Mouse (Mus musculus): ENCODE measurements around the gene Hyal2.

Hyal2 gene

GRCm38 (mm10) chr9:107567702-107568319 is at the start of gene Hyal2:
Gene Hyal2 (plus strand): TSS chr9:107567945.
- WGBS: 42% methylated on average over 18 of the region's 18 CpGs

DNA sequence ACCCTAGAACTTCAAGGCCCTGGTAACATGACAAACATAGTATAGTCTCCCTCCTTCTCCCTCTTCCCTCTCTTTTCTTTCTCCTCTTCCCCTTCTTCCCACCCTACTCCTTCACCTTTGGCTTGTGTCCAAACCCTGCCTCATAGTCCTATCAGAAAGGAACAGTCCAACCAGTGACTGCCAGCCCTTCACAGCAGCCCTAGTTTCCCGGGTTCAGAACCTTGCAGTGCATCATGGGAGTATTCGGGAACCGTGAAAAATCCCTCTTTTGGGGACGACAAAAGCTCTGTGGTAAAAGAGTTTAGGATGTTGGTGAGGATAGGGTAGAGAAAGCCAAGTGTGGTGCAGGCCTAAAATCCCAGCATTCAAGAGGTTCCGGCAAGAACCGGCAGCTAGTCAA is 47.4 kb upstream of the Hyal2 start:
- 73% methylated on average over 6 of the region's 6 CpGs for WGBS

- 55% methylated on average over 5 of the region's 5 CpGs for WGBS
Observed at GRCm38 (mm10) chr9:107521190-107521589, 46.6 kb upstream of the Hyal2 start.

DNA sequence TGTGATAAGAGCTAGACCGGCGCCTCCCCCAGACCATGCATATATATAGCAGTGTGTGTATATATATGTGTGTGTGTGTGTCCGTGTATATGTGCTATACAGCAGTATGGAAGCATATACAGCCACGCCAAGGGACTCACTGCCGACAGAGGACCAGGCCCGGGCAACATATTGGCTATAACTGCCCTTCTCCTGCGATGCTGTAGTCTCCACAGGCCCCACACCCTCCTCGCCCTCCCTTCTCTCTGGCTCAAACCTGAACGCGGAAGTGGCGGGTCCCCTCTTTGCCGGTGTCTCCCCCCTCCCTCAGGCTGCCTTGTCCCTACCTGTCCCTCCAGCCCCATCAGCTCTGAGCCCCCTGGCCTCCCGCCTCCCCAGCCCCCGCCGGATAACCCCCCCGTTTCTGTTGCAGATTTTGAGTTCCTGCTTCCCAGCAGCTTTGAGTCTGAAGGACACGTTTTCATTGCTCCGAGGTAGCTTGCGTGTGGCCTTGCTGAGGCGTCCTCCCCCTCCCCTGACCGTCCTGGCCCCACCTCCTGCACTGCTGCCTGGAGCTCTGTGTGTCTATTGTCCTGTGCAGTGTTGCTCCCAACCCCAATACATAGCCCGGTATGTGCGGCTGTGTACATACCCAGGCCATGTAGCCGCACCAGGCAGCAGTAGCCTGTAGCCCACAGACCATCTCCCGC is 45.9 kb upstream of the Hyal2 start:
- 33% methylated on average over 25 of the region's 25 CpGs for WGBS

GRCm38 (mm10) chr9:107522400-107522711 is 45.4 kb upstream of the Hyal2 start:
- WGBS: 34% methylated on average over 2 of the region's 2 CpGs

GRCm38 (mm10) chr9:107526198-107527026 is 41.3 kb upstream of the Hyal2 start:
- 9% methylated on average over 44 of the region's 44 CpGs for WGBS

GRCm38 (mm10) chr9:107533791-107534407 is 33.8 kb upstream of the Hyal2 start, which contains the start of gene Tmem115:
Gene Tmem115 (plus strand): TSS chr9:107533945.
- WGBS: under 1% methylated on average over 48 of the region's 48 CpGs

DNA sequence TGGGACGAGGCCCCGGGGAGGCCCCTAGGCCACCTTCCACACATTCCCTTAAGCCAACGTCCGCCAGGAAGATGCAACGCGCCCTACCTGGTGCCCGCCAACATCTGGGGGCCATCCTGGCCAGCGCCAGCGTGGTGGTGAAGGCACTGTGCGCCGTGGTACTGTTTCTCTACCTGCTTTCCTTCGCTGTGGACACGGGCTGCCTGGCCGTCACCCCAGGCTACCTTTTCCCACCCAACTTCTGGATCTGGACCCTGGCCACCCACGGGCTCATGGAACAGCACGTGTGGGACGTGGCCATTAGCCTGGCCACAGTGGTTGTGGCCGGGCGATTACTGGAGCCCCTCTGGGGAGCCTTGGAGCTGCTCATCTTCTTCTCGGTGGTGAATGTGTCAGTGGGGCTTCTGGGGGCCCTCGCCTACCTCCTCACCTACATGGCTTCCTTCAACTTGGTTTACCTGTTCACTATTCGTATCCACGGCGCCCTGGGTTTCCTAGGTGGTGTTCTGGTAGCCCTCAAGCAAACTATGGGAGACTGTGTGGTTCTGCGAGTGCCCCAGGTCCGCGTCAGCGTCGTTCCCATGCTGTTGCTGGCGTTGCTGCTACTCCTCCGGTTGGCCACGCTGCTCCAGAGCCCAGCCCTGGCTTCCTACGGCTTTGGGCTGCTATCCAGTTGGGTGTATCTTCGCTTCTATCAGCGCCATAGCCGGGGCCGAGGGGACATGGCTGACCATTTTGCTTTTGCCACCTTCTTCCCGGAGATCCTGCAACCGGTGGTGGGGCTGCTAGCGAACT is 33.1 kb upstream of the Hyal2 start:
- under 1% methylated on average over 40 of the region's 40 CpGs for WGBS

- WGBS: 47% methylated on average over 7 of the region's 7 CpGs
Observed at GRCm38 (mm10) chr9:107538231-107538630, 29.5 kb upstream of the Hyal2 start.

- 87% methylated on average over 3 of the region's 3 CpGs for WGBS
Observed at GRCm38 (mm10) chr9:107538711-107539110, 29.0 kb upstream of the Hyal2 start.

DNA sequence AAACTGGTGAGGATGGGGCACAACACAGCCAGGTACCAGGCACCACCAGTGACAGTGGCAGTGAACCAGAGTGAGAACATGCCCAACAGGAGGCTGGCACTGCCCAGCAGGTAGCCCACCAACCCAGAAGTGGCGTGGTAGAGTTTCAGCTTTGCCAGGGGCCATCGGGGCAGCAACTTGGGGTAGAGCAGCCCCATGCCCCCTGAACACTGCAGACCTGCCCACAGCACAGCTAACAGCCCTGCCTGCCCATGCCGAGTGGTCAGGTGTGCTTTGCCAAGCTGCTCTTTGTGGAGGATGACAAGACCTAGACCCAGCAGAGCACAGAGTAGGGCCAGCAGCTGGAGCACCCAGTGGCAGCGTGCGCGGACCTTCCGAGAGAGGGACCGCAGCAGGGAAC is 27.8 kb upstream of the Hyal2 start:
- WGBS: 95% methylated on average over 8 of the region's 8 CpGs

DNA sequence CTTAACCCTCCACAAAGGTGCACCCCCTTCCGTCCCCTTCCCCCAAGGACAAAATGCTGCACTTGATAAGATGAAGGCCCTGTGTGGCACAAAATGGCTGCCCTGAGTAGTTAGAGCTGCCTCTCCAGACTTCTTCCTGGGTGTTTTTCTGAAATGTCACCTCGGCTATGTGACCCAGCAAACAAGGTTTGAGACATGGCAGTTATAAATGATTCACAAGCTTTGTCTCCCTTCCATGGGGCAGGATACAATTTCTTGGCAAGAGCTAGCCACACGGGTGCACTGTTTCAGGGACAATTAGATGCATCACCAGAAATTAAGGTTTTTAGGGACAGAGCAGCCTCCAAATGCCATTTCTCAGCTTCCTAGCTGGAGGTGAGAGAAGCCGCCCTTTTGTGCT is 27.3 kb upstream of the Hyal2 start:
- 62% methylated on average over 4 of the region's 4 CpGs for WGBS

DNA sequence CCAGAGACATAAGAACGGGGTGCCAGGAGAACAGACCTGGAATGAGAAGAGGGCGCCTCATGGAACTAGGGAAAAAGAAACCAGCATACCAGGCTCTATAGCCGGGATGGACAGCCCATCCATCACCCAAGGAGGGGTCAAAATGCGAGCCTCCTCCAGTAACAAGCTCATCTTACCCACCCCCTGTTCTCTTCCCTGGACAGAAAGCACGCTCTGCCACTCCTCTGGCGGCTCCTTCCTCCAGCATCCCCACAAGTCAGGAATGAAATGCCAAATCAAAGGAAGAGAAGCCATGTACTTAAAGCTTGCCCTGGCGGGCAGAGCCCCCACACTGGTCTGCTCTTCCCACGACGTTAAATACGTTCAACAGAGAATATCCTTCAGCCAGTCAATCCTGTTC is 26.7 kb upstream of the Hyal2 start:
- WGBS: 33% methylated on average over 10 of the region's 10 CpGs

DNA sequence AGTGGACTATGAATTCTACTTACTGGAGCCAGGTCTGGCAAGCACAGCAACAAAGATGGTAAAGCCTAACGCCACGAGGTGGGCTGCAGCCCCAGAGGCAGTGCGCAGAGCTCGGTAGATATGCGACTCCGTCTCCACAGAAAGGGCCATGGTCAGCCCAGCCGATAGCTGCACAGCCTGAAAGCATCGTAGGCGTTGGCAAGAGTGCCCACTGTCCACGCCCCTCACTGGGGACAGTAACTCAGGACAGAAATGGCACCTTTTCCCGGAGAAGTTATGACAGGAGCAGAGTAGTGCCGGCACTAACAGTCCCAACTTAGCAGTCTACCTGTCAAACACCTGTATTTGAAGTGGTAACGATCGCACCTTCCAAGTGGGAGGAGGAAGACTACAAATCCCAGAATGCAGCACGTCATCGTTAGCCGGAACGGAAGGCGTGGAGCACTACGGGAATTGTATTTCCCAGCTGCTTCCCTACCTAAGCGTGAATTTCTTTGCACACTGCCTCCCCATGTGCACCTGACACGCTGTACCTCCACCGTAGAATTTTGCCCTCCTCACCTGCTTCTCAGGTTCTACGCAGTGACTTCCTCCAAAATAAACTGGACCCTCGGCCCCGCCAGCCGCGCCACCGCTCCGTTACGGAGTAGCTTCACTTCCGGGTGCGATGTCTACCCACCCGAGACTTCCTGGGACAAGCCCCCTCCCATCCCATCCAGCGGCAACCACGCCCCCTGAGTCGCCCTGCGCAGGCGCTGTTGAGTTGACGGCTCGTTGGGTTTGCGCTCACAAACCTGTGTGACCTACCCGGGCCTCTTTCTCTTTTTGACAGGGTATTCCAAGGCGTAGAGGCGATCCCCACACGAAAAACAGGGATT is 26.0 kb upstream of the Hyal2 start, which contains the start of the genes Cyb561d2 and Nprl2:
Gene Cyb561d2, minus strand, starts transcription at position 720 of the 878 bp plus-strand sequence.
Gene Nprl2, plus strand, starts transcription at position 753 of the 878 bp plus-strand sequence.
- WGBS: under 1% methylated on average over 46 of the region's 46 CpGs

DNA sequence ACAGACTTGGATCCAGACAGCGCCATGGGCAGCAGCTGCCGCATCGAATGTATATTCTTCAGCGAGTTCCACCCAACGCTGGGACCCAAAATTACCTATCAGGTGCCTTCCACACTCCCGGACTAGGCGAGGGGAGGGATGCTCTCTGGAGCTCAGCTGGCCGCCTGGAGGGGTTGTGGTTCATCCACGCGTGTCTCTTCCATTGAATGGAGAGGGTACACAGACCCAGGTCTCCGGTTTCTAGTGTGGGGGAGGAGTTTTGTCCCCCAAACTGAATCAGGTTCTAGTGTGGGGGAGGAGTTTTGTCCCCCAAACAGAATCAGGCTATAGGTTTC is 25.4 kb upstream of the Hyal2 start:
- under 1% methylated on average over 11 of the region's 11 CpGs for WGBS

DNA sequence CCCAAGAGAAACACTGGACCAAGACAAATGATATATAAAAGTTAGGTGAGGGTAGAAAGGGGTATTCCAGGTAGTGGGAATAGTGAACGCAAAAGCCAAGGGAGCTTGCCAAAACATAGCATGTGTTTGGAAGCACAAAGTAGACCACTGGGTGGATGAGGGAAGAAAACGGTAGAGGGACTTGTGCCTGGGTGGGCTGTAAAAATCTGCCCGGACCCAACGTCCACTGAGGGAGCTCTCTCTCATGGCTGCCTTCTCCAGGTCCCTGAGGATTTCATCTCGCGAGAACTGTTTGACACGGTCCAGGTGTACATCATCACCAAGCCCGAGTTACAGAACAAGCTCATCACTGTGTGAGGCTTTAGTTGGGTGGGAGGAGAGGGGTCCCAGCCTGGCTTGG is 25.0 kb upstream of the Hyal2 start:
- 40% methylated on average over 8 of the region's 8 CpGs for WGBS

GRCm38 (mm10) chr9:107543299-107543698 is 24.4 kb upstream of the Hyal2 start:
- WGBS: 86% methylated on average over 11 of the region's 11 CpGs

- WGBS: 97% methylated on average over 17 of the region's 17 CpGs
Observed at GRCm38 (mm10) chr9:107544196-107544700, 23.5 kb upstream of the Hyal2 start.

DNA sequence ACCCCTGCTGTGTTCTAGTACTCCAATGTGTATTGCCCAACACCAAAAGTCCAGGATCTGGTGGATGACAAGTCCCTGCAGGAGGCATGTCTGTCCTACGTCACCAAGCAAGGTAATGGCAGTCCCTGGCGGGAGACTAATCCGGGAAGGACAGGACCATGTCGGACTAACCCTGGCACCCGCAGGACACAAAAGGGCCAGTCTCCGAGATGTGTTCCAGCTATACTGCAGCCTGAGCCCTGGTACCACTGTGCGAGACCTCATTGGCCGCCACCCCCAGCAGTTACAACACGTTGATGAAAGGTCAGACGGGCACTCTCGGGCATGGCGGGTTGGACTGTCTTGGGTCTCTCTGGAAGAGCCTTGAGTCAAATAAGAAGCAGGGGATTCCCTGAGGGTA is 23.0 kb upstream of the Hyal2 start:
- WGBS: 94% methylated on average over 12 of the region's 12 CpGs

DNA sequence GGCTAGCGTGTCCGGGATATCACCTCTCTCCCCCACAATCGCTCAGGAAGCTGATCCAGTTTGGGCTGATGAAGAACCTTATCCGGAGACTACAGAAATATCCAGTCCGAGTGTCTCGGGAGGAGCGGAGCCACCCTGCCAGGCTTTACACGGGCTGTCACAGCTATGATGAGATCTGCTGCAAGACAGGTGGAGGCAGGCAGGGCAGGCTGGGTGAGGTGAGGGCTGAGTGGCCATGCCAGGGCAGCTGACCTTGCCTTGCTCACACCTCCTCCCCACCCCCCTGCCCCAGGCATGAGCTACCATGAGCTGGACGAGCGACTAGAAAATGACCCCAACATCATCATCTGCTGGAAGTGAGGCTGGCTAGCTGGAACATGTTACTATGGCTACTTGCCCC is 22.5 kb upstream of the Hyal2 start:
- 81% methylated on average over 10 of the region's 10 CpGs for WGBS
